Mouse (Mus musculus) urinary bladder, postnatal 14 days (tissue): ENCODE data around the gene Hdlbp.
A peak's percentile ranks its signal among the peaks of the same experiment; 100 is the strongest.
"Not testable (repeated sequence)": the region's sequence is repeated elsewhere in the genome, so short reads cannot be mapped to it uniquely, and the experiment has no call there.

ENCODE experiments used
- DNase-seq: peaks from one replicate; pipeline ENCODE4 v3.0.0; 2021; ENCODE audit warnings: low spot score

The Hdlbp gene

DNA sequence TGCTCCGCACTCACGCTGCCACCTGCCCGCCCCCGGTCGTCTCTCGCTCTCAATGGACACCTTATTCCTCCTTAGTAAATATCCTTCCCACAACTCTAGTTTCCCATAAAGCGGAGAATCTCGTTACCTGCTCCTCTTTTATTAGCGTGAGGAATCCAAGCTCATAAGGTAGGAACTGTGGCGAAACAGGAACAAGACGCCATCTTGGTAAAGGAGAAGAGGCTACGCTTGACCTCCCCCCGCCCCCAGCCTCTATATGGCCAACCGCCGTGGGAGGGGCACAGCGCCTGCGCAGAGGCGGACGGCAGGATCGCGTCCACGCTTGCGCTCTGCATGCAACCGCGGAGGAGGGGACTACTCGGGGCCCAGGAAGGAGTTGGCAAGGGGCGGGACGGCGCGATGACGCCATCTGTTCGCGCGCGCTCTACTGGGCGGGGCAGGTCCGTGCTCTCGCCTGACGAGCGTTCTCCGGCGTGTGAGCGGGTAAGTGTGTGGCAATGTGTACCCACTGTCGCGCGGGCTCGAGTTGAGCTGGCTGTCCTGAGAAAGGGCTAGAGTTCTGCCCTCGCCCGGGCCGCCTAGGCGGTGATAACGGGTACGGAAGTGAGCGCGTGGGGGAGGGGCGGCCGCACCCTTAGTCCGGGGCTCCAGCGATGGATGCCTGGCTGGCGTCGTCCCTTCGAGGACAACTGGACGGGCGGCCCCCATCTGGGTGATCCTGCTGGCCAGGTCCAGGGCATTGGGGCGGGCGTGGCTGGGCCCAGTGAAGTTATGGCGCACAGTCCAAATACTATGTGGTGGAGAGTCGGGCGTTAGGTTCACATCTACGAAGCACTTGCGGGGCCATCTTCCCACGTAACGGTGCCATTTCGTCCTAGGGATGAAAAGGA lies at the start of gene Hdlbp:
Gene Hdlbp (minus strand): TSS at position 230 of the 890 bp plus-strand sequence.
- peak; percentile 99 for DNase-seq

- DNase-seq = no peak
Observed at GRCm38 (mm10) chr1:93522325-93522724, 43.7 kb upstream of the Hdlbp start.

DNA sequence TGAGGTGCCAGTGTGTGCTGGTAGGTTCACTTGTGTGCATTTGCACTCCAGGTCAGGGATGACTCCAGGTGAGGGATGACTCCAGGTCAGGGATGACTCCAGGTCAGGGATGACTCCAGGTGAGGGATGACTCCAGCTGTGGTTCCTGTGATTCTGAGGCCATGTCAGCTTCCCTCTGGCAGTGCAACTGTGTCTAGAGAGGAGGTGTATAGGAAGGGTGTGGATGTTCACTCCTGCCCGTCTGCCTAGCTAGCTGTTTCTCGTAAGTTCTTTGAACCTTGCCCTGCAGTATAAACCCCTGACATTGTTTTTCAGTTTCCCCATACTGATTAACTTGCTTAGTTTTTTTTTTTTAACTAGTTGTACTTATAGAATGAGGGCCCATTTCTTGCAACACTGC lies 42.9 kb upstream of the Hdlbp start:
- DNase-seq = no peak

- no peak for DNase-seq
Observed at GRCm38 (mm10) chr1:93513221-93513620, 34.6 kb upstream of the Hdlbp start.

- no peak for DNase-seq
Observed at GRCm38 (mm10) chr1:93512351-93512690, 33.7 kb upstream of the Hdlbp start.

- DNase-seq = peak; percentile 96
Observed at GRCm38 (mm10) chr1:93511585-93512350, 33.2 kb upstream of the Hdlbp start, which contains the start of gene Farp2. Gene Farp2, plus strand, starts transcription at chr1:93512079.

DNA sequence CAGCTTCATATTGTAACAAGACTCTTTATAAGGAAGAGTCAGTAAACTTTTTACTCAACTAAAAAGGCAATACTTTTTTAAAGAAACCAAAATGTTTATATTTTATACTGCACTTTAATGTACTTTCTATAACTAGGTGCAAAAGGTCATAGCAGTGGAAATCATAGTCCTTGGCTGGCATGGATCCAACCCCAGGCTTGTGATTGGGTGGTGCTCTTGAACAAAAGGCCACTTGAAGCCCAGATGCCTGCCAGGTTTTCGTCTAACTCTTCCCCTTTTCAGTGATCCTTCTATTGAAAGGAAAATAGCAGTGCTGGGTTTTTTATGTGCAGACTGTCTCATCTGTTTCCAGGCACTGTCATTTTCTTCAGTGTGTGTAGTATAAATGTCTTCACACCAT lies 30.0 kb upstream of the Hdlbp start:
- DNase-seq = not testable (repeated sequence)

- DNase-seq = no peak
Observed at GRCm38 (mm10) chr1:93506944-93507676, 28.5 kb upstream of the Hdlbp start.

DNA sequence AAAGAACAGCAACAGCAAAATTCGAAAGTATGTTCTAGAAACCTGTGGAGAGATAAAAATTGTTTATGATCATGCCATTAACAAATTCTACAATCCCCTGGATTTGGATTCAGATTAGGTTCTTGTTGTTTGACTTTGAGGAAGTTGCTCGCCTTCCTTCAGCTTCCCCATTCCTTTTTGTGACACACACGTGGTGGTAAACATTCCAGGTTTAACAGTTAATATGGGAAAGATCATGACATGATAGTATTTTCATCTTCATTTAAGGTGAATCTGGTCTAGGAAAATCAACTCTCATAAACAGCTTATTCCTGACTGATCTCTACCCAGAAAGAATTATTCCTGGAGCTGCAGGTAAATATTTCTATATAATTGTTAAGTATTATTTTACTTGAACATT lies 16.7 kb upstream of the Hdlbp start:
- DNase-seq = no peak

- DNase-seq = not testable (repeated sequence)
Observed at GRCm38 (mm10) chr1:93486302-93486701, 7.7 kb upstream of the Hdlbp start.

DNA sequence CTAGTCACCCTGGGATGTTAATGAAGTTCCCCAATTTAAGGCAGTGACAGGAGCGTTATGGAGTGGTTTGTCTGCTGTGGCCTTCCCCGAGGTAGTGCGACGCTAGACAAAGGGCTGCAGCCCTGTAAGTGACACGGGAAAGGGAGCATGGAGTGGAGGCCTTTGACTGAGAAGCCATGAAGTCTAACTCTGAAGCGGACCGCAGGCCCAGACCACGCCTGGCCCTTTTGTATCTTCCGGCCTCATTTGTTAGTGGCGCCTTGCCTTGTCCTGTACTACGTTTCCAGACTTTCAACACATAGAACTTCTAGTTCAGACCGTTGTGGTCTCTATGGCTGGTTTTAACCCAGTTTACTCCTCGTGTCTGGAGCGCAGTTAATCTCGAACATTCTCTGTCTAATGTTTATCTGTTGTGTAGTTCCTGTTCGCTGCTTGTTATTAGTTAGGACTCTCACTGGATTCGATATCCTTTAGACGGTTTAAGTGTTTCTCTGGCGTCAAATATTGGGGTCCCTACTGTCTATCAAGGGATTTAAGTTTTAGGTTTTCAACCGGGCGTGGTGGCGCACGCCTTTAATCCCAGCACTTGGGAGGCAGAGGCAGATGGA lies 965 bp upstream of the Hdlbp start:
- DNase-seq = peak; percentile 12

DNA sequence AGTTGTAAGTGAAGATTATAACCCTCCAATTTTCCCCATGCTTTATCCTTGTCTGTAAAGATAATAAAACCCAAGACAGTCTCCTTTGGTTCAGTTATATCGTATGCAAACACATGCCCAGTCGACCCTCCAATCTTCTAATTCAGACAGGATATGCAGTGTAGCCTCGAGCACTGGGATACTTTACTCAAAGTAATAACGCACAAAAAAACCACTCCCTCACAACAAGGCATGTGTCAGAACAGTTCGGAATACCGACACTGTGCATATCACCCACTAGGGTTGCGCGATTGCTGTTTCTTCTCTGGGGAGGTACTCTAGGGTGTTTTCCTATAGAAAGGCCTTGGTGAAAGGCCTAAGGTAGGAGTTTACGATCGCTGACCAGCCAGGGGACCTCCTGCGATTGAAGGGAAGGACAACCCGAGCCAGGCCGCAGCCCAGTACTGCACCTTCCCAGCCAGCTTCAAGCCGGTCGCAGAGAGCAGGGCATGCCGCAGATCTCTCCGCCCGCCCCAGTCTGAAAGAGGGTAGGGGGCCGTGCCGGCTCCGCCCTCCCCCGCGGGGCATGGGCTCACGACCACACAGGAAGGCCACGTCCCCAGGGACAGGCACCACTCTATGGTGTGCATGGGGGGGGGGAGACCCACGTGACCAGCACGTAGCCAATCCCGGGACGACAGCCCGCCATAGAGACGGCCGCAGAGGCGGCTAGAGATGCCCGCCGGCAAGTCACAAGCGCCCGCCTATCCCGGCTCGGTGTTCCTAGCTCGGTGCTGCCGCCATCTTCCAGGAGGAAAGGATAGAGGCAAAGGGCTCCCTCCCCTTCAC lies 643 bp downstream of the Hdlbp start:
- peak; percentile 97 for DNase-seq

DNA sequence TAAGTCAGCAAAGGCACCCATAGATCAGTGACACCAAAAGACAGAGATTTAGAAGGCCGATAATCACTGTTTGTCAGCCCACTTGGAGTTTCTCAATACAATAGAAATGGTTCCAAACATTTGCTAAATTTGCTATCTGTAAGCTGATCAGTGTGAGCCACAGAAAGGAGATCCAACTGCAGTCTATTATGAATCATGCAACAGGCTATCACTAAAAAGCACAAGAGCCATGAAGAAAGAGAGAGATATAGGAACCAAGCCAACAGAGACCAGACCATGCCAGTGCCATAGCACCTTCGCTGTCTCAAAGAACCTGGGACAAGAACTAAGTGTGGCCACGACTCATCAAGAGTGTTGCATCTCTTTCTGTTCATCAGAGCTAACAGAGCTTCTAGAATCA lies 2.9 kb downstream of the Hdlbp start:
- DNase-seq = no peak

DNA sequence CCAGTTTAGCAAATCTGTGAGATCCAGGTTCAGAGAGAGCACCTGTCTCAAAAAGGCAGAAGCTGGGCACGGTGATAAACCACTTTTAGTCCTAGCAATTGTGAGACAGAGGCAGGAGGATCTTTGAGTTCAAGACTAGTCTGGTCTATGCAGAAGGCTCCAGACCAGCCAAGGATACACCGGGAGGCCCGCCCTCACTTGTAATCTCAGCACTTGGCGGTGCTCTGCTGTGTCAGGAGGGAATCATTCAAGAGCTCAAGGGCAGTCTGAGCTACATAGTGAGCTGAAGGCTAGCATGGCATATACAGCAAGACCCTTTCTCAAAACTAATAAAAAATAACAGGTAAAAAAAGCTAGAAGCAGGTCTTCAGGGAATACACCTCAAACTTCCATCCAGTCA lies 10.0 kb downstream of the Hdlbp start:
- no peak for DNase-seq

- no peak for DNase-seq
Observed at GRCm38 (mm10) chr1:93465746-93466145, 12.9 kb downstream of the Hdlbp start.

GRCm38 (mm10) chr1:93465066-93465465 lies 13.5 kb downstream of the Hdlbp start:
- no peak for DNase-seq

GRCm38 (mm10) chr1:93459101-93459500 lies 19.5 kb downstream of the Hdlbp start:
- no peak for DNase-seq

GRCm38 (mm10) chr1:93458357-93458756 lies 20.3 kb downstream of the Hdlbp start:
- DNase-seq = no peak

DNA sequence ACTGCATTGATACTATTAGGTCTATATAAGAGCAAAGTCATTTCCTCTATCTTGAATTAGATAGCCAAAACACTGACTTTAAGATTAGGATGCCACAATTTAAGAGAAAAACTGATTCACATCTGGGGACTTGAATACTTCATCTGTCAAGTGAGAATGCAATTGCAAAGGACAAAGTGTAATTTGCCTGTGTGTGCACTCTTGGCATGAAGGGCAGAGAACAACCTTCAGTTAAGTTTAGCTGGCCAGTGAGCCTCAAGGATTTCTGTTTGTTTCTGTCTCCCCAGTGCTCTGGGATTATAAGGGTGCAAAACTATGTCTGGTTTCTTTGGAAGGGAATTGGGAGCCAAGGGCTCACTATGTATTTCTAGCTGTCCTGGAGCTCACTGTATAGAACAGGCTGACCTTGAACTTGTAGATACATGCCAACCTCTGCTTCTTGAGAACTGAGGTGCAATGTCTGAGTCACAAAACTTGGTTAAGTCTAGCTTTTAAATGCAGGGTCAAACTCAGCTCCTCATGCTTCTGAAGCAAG lies 24.8 kb downstream of the Hdlbp start:
- DNase-seq = no peak

DNA sequence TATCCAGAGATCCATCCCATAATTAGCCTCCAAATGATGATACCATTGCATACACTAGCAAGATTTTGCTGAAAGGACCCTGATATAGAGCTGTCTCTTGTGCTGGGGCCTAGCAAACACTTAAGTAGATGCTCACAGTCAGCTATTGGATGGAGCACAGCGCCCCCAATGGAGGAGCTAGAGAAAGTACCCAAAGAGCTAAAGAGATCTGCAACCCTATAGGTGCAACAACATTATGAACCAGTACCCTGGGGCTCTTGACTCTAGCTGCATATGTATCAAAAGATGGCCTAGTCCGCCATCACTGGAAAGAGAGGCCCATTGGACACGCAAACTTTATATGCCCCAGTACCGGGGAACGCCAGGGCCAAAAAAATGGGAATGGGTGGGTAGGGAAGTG lies 28.5 kb downstream of the Hdlbp start:
- DNase-seq = not testable (repeated sequence)

DNA sequence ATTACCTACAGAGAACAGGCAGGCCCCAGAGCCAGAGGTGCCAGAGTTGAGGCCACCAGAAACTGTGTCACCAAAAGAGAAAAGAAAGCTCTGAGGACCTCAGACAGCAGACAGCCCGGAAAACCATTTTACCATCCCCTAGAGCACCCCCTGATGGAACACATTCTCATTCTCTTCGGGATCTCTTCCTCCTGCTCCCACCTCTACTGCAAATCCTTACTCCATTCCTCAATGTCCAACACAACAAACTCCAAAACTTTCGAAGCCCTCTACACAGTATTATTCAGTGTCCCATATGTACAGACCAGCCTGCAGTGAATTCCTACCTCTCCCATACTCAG lies 32.8 kb downstream of the Hdlbp start:
- no peak for DNase-seq
